Mouse (Mus musculus) hindbrain, embryonic 13.5 days (tissue): ENCODE data around the gene Runx2. TPM values are rescaled to one million over a fixed set of nuclear protein-coding genes. Genes with fewer than 3 reads are reported as not detected.
A peak's percentile ranks its signal among the peaks of the same experiment; 100 is the strongest.

Experiments used
- ATAC-seq: fragments of 200-750 bp; cut with Nextera tagmentation; 2 replicates; pipeline ENCODE4 v1.8.0; 2017; ENCODE audit warnings: moderate TSS enrichment; ENCODE audit not compliant: low FRiP score
- H3K27ac ChIP-seq: fragments of 300-500 bp; sonication (generic); 2 replicates; pipeline ENCODE4 v1.5.1; 2015; ENCODE audit warnings: inconsistent platforms, mild to moderate bottlenecking, moderate library complexity
- H3K27me3 ChIP-seq: fragments of 300-500 bp; sonication (generic); 2 replicates; pipeline ENCODE4 v1.6.1; 2015; ENCODE audit warnings: mild to moderate bottlenecking, inconsistent platforms
- H3K36me3 ChIP-seq: fragments of 300-500 bp; sonication (generic); 2 replicates; pipeline ENCODE4 v1.6.1; 2015; ENCODE audit warnings: mild to moderate bottlenecking, inconsistent platforms
- H3K4me1 ChIP-seq: fragments of 300-500 bp; sonication (generic); replicated peaks from 2 replicates; pipeline ENCODE4 v1.6.1; 2015; ENCODE audit warnings: inconsistent platforms
- H3K4me2 ChIP-seq: fragments of 300-500 bp; sonication (generic); 2 replicates; pipeline ENCODE4 v1.6.1; 2015; ENCODE audit warnings: inconsistent platforms, mild to moderate bottlenecking, moderate library complexity
- H3K4me3 ChIP-seq: fragments of 300-500 bp; sonication (generic); 2 replicates; pipeline ENCODE4 v1.5.1; 2015; ENCODE audit warnings: mild to moderate bottlenecking, inconsistent platforms
- H3K9ac ChIP-seq: fragments of 300-500 bp; sonication (generic); 2 replicates; pipeline ENCODE4 v1.6.1; 2015; ENCODE audit warnings: mild to moderate bottlenecking, inconsistent platforms
- H3K9me3 ChIP-seq: fragments of 300-500 bp; sonication (generic); 2 replicates; pipeline ENCODE4 v1.6.1; 2016; ENCODE audit warnings: inconsistent platforms
- WGBS: fragments of 180-500 bp; shearing (Covaris S2); methylation state at CpG from one replicate; pipeline ENCODE4 v1.1.7; 2015; 5-methylcytosine and 5-hydroxymethylcytosine counted together
- polyA plus RNA-seq: library from polyadenylated mRNA; unstranded; fragments of >200 nt; fragmentation: Nextera tagmentation; extraction: Ambion mirVana; gene quantifications from 2 replicates; pipeline ENCODE4 v1.2.1, GENCODE M21; 2015

Gene Runx2
- polyA plus RNA-seq, 1 experiment from 2014 or later: 0.62 TPM

DNA sequence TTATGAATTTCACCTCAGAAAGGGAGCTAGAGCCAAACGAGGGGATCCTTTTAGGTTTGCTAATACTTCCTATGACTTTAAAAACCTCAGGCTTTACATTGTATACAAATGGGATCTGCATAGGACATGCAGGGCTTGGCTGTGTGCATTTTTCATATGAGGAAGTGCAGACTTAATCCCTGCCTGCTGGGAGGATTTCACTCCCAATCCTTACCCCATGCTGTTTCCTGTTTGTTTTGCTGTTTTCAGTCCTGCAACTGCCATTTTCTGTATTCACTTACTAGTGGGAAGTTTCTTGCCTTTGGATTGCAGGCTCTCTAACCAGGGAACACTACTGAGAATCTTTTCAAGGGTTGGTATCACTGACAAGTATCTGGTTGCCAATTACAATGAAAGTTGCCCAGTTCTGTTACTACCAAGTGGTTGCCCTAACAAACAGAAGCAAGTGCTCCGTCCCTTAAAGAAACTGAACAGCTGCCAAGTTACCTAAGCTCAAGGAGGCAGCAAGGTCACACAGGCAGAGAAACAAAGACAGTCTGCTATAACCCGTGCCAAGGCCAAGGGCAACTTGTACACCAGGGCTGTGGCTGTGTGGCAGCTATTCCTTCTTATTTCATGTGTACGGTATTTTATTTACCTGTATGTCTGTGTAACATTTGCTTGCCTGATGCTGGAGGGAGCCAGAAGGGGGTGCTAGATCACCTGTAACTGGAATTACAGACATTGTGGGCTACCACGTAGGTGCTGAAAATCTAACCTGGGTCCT, 25.4 kb downstream of the Runx2 start:
- H3K4me2 ChIP-seq: no peak overlapping the region
- H3K9me3 ChIP-seq: no peaks in the 10 kb centered on the region
- 70% methylated on average over 5 of the region's 5 CpGs for WGBS
- no peak overlapping the region for H3K4me3 ChIP-seq
- no peaks in the 10 kb centered on the region for H3K27me3 ChIP-seq
- ATAC-seq: no peak
- no peak overlapping the region for H3K9ac ChIP-seq
- H3K4me1 ChIP-seq: no peaks in the 10 kb centered on the region
- peaks cover 5% of the 10 kb centered on the region for H3K36me3 ChIP-seq
- H3K27ac ChIP-seq: no peak overlapping the region

DNA sequence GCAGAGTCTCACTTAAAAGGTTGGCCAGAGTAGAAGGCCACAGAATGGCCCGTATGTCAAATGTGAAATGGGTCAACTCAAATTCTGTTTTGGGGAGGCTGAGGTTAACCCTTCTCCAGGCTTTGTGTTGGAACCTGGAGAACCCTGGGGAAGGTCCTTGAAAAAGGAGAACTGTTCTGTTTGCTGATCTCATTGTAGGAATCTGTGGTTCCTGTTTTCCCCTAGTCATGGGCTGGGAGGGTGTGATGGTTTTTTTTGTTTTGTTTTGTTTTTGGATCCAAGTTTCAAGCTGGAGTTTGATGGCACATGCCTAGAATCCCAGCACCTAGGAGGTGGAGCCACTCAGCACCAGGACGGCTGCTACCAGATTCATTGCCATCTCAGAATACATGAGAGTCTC, 31.5 kb downstream of the Runx2 start:
- H3K9me3 ChIP-seq: no peaks in the 10 kb centered on the region
- H3K4me2 ChIP-seq: no peak overlapping the region
- no peak overlapping the region for H3K4me3 ChIP-seq
- no peak overlapping the region for H3K27ac ChIP-seq
- no peaks in the 10 kb centered on the region for H3K36me3 ChIP-seq
- no peak overlapping the region for H3K9ac ChIP-seq
- peaks cover 3% of the 10 kb centered on the region for H3K4me1 ChIP-seq
- H3K27me3 ChIP-seq: no peaks in the 10 kb centered on the region
- ATAC-seq: no peak
- WGBS: 77% methylated on average over 2 of the region's 2 CpGs

- Histone ChIP-seq H3K9me3 (no peaks in the 10 kb centered on the region), H3K4me1 (peaks cover 8% of the 10 kb centered on the region), H3K36me3 (no peaks in the 10 kb centered on the region), H3K9ac (no peak overlapping the region), H3K27me3 (no peaks in the 10 kb centered on the region), H3K4me3 (no peak overlapping the region), H3K4me2 (no peak overlapping the region), H3K27ac (no peak overlapping the region)
- no peak for ATAC-seq
- WGBS: 90% methylated on average over 4 of the region's 4 CpGs
Observed at GRCm38 (mm10) chr17:44782366-44782765, 32.2 kb downstream of the Runx2 start.

DNA sequence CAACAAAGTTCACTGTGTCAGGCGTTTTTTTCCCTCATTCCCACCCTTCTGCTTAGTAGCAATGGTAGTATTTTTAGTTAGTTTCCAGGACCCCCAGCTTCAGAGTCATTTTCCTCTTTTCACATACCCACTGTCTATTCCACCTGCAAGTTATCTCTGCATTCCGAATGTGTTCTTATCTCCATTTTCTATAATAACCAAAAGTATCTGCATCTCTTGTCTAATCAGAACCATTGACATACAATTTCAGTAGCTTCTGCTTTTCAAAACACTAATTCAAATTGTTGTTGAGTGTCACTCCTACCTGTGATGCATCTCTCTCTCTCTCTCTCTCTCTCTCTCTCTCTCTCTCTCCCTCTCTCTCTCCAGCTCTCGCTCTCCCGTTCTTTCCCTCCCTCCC, 34.2 kb downstream of the Runx2 start:
- Histone ChIP-seq H3K4me2 (no peak overlapping the region), H3K27me3 (no peaks in the 10 kb centered on the region), H3K36me3 (no peaks in the 10 kb centered on the region), H3K27ac (no peak overlapping the region), H3K4me3 (no peak overlapping the region), H3K9me3 (no peaks in the 10 kb centered on the region), H3K9ac (no peak overlapping the region), H3K4me1 (peaks cover 8% of the 10 kb centered on the region)
- WGBS: 73% methylated on average over 4 of the region's 4 CpGs
- ATAC-seq: no peak

- Histone ChIP-seq H3K27me3 (no peaks in the 10 kb centered on the region), H3K4me3 (peak overlapping the region; percentile 72), H3K4me2 (peak overlapping the region; percentile 66), H3K9me3 (no peaks in the 10 kb centered on the region), H3K36me3 (no peaks in the 10 kb centered on the region), H3K4me1 (peaks cover 8% of the 10 kb centered on the region), H3K27ac (no peak overlapping the region), H3K9ac (peak overlapping the region; percentile 92; the same call in 1 of the 2 replicates)
- WGBS: 65% methylated on average over 5 of the region's 5 CpGs
- no peak for ATAC-seq
Observed at GRCm38 (mm10) chr17:44778141-44778540, 36.5 kb downstream of the Runx2 start.

DNA sequence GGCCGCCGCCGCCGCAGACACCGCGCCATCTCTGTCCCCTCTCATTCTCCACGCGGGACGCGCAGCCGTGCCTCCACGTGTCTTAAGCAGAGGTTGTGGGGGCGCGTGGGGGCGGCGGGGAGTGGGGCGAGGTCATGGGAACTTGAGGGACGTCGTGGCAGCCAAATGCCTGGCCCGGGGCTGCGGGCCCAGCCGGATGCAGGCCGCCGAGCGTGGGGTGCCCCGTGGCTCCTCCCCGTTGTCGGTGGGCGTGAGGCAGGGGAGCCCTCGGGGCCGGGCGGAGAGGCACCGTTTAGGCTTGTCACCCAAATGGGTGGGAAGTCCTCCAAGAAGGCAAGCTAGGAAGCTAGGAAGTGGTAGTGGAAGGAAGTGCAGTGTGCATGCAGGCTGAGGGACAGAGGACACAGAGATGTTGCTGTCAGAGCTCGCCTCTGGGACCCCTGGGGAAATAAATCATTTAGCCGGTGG, 37.2 kb downstream of the Runx2 start:
- Histone ChIP-seq H3K4me1 (peaks cover 8% of the 10 kb centered on the region), H3K4me3 (peak overlapping the region; percentile 72), H3K27ac (peak overlapping the region; percentile 92), H3K4me2 (peak overlapping the region; percentile 66), H3K27me3 (no peaks in the 10 kb centered on the region), H3K9ac (peak overlapping the region; percentile 92), H3K9me3 (no peaks in the 10 kb centered on the region), H3K36me3 (no peaks in the 10 kb centered on the region)
- ATAC-seq: peak; percentile 87
- 0% methylated on average over 35 of the region's 35 CpGs for WGBS

GRCm38 (mm10) chr17:44776738-44777270, 37.8 kb downstream of the Runx2 start, which contains the start of gene Supt3:
TSS of gene Supt3 (plus strand) at chr17:44777152.
- peak within 1 kb of the TSS; percentile 72 for H3K4me3 ChIP-seq
- peak within 1 kb of the TSS; percentile 66 for H3K4me2 ChIP-seq
- H3K27me3 ChIP-seq: no peaks in the 10 kb centered on the region
- H3K9me3 ChIP-seq: no peaks in the 10 kb centered on the region
- peaks cover 8% of the 10 kb centered on the region for H3K4me1 ChIP-seq
- peak; percentile 97 for ATAC-seq
- H3K9ac ChIP-seq: peak within 1 kb of the TSS; percentile 92
- peak within 1 kb of the TSS; percentile 92 for H3K27ac ChIP-seq
- WGBS: under 1% methylated on average over 39 of the region's 40 CpGs
- no peaks in the 10 kb centered on the region for H3K36me3 ChIP-seq

- ATAC-seq: no peak
- Histone ChIP-seq H3K4me2 (no peak overlapping the region), H3K27me3 (no peaks in the 10 kb centered on the region), H3K9me3 (no peaks in the 10 kb centered on the region), H3K4me1 (no peaks in the 10 kb centered on the region), H3K4me3 (no peak overlapping the region), H3K27ac (no peak overlapping the region), H3K9ac (no peak overlapping the region), H3K36me3 (no peaks in the 10 kb centered on the region)
- WGBS: 96% methylated on average over 2 of the region's 2 CpGs
Observed at GRCm38 (mm10) chr17:44772576-44772975, 42.0 kb downstream of the Runx2 start.

DNA sequence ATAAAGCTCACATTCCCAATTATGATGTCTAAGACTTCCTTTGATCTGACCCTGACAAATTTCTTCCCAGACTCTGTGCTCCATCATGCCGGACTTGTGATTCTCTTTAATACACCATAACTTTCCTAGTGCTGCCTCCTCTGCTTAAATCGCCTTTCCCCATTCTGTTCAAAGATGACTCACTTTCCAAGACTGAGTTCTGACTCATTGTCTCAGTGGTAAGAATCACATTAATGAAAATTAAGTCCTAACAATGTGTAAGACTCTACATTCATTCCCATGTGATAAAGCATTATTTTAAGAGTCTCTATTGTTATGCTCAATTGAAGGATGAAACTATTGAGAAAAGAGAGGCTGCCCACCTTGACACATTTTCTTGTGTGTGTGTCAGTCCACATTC, 43.7 kb downstream of the Runx2 start:
- Histone ChIP-seq H3K27ac (no peak overlapping the region), H3K27me3 (no peaks in the 10 kb centered on the region), H3K4me3 (no peak overlapping the region), H3K36me3 (no peaks in the 10 kb centered on the region), H3K9ac (no peak overlapping the region), H3K9me3 (no peaks in the 10 kb centered on the region), H3K4me1 (no peaks in the 10 kb centered on the region), H3K4me2 (no peak overlapping the region)
- no peak for ATAC-seq
- WGBS: 90% methylated on average over 2 of the region's 2 CpGs

GRCm38 (mm10) chr17:44768522-44768921, 46.1 kb downstream of the Runx2 start:
- Histone ChIP-seq H3K4me2 (no peak overlapping the region), H3K4me3 (no peak overlapping the region), H3K36me3 (no peaks in the 10 kb centered on the region), H3K27me3 (no peaks in the 10 kb centered on the region), H3K27ac (no peak overlapping the region), H3K4me1 (no peaks in the 10 kb centered on the region), H3K9me3 (no peaks in the 10 kb centered on the region), H3K9ac (no peak overlapping the region)
- WGBS: 74% methylated on average over 5 of the region's 5 CpGs
- ATAC-seq: no peak

DNA sequence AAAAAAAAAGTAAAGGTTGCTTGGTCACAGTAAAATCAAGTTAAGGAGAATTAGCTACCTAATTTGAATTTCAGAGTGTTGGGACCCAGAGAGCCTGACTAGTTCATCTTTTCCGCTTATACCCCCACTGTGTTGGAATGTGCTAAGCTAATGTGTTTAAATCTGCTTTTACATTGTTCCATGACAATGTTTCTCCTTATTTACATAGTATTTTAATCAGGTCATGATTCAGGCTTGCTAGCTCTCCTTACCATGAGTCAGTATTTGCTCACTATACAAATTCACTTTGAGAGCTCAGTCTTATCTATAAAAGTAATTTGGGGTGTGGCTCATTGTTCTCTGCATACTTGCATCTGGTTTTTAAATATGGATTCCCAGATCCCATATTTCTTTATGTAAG, 47.2 kb downstream of the Runx2 start:
- 78% methylated on average over 1 of the region's 1 CpGs for WGBS
- no peak overlapping the region for H3K27ac ChIP-seq
- ATAC-seq: no peak

DNA sequence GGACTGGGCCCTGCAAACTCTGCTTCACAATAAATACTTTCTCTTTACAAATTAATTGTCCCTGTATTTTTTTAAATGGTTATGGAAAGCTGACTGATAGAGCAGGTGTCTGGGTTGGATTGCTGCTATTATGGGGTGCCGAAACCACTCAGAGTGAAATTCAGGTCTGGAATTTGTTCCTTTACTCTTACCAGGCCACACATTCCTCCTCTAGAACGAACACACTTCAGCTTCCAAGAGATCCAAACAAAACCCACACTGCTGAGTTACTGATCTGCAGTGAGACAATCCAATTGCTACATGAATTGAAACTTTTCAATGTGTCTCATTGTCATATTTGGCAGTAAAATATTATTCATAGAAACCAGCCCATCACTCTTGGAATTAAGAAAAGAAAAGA, 47.6 kb downstream of the Runx2 start:
- no peaks in the 10 kb centered on the region for H3K4me1 ChIP-seq
- H3K9me3 ChIP-seq: no peaks in the 10 kb centered on the region
- H3K36me3 ChIP-seq: no peaks in the 10 kb centered on the region
- no peak overlapping the region for H3K4me2 ChIP-seq
- H3K9ac ChIP-seq: no peak overlapping the region
- no peak for ATAC-seq
- 73% methylated on average over 2 of the region's 2 CpGs for WGBS
- no peak overlapping the region for H3K27ac ChIP-seq
- H3K27me3 ChIP-seq: no peaks in the 10 kb centered on the region
- no peak overlapping the region for H3K4me3 ChIP-seq

More for the DNA sequence above, 47.2 kb downstream of the Runx2 start:
- H3K9ac ChIP-seq: no peak overlapping the region
- H3K4me3 ChIP-seq: no peak overlapping the region
- no peaks in the 10 kb centered on the region for H3K36me3 ChIP-seq
- no peaks in the 10 kb centered on the region for H3K9me3 ChIP-seq
- no peaks in the 10 kb centered on the region for H3K27me3 ChIP-seq
- H3K4me2 ChIP-seq: no peak overlapping the region
- no peaks in the 10 kb centered on the region for H3K4me1 ChIP-seq

DNA sequence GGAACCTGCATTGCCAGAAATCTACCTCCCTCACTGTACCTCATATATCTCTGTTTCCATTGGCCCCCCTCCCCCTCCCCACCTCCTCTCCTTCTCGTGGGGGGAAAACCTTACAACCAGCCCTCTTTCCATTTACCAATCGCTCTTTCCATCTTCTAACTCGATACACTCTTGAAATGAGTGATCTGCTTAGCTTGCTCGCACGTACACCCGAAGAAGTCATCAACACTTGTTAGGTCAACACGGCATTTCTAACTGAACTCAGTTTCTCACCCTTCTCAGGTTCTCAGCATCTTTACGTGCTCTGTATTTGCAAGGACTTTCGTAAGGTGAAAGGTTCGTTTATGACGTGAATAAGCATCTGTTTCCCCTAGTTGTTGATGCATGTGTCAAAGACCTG, 48.3 kb downstream of the Runx2 start:
- no peaks in the 10 kb centered on the region for H3K36me3 ChIP-seq
- no peak overlapping the region for H3K9ac ChIP-seq
- H3K4me2 ChIP-seq: no peak overlapping the region
- H3K27ac ChIP-seq: no peak overlapping the region
- no peaks in the 10 kb centered on the region for H3K4me1 ChIP-seq
- no peaks in the 10 kb centered on the region for H3K27me3 ChIP-seq
- H3K9me3 ChIP-seq: no peaks in the 10 kb centered on the region
- WGBS: 91% methylated on average over 11 of the region's 11 CpGs
- no peak overlapping the region for H3K4me3 ChIP-seq
- ATAC-seq: no peak
